Mouse (Mus musculus) forebrain, embryonic 15.5 days (tissue): ENCODE results near the gene Fbxl17. TPM values are rescaled to one million over a fixed set of nuclear protein-coding genes. Genes with fewer than 3 reads are reported as not detected.

ENCODE experiments used
- ATAC-seq: fragments of 200-750 bp; cut with Nextera tagmentation; replicated peaks from 2 replicates; pipeline ENCODE4 v1.8.0; 2017; ENCODE audit warnings: mild to moderate bottlenecking, moderate TSS enrichment, moderate library complexity
- H3K27ac ChIP-seq: fragments of 300-500 bp; sonication (generic); replicated peaks from 2 replicates; pipeline ENCODE4 v1.5.1; 2015; ENCODE audit warnings: mild to moderate bottlenecking, inconsistent platforms
- H3K27me3 ChIP-seq: fragments of 300-500 bp; sonication (generic); 2 replicates; pipeline ENCODE4 v1.6.1; 2015; ENCODE audit warnings: inconsistent platforms
- H3K36me3 ChIP-seq: fragments of 300-500 bp; sonication (generic); 2 replicates; pipeline ENCODE4 v1.6.1; 2015; ENCODE audit warnings: mild to moderate bottlenecking, inconsistent platforms
- H3K4me1 ChIP-seq: fragments of 300-500 bp; sonication (generic); 2 replicates; pipeline ENCODE4 v1.6.1; 2015; ENCODE audit warnings: inconsistent platforms
- H3K4me2 ChIP-seq: fragments of 300-500 bp; sonication (generic); replicated peaks from 2 replicates; pipeline ENCODE4 v1.6.1; 2015; ENCODE audit warnings: mild to moderate bottlenecking, inconsistent platforms
- H3K4me3 ChIP-seq: fragments of 300-500 bp; sonication (generic); 2 replicates; pipeline ENCODE4 v1.5.1; 2015; ENCODE audit warnings: mild to moderate bottlenecking, inconsistent platforms
- H3K9ac ChIP-seq: fragments of 300-500 bp; sonication (generic); replicated peaks from 2 replicates; pipeline ENCODE4 v1.6.1; 2015; ENCODE audit warnings: mild to moderate bottlenecking, inconsistent platforms
- H3K9me3 ChIP-seq: fragments of 300-500 bp; sonication (generic); 2 replicates; pipeline ENCODE4 v1.6.1; 2016; ENCODE audit warnings: inconsistent platforms
- WGBS: fragments of 180-500 bp; shearing (Covaris S2); methylation state at CpG from one replicate; pipeline ENCODE4 v1.1.7; 2015; ENCODE audit warnings: mixed read lengths; 5-methylcytosine and 5-hydroxymethylcytosine counted together
- polyA plus RNA-seq: library from polyadenylated mRNA; unstranded; fragments of >200 nt; fragmentation: Nextera tagmentation; extraction: Ambion mirVana; gene quantifications from 2 replicates; pipeline ENCODE4 v1.2.1, GENCODE M21; 2015

Fbxl17 gene
- polyA plus RNA-seq, 1 experiment from 2014 or later, result 8.7 TPM

DNA sequence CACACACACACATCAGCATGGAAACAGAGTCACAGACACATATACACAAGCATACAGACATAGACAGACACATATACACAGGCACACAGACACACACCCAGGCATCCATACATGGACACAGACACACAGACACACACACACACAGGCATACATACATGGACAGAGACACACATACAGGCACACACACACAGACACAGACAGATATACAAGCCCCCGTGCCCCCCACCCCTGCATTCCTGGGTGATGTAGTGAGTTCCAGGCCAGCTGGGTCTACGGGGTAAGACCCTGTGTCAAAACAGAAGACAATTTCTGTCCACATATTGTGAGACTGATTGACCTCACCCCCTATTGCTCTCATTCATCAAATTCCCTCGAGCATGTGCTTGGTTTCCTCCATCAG is 332.6 kb downstream of the Fbxl17 start:
- no peak overlapping the region for H3K9ac ChIP-seq
- no peak for ATAC-seq
- H3K36me3 ChIP-seq, result no peaks in the 10 kb centered on the region
- H3K27me3 ChIP-seq, result 0 out of 2 replicates have a peak, but pooled peaks cover 3% of the 10 kb centered on the region
- H3K4me3 ChIP-seq, result no peak overlapping the region
- WGBS, result 62% methylated on average over 3 of the region's 3 CpGs
- no peak overlapping the region for H3K27ac ChIP-seq
- peaks cover 13% of the 10 kb centered on the region for H3K4me1 ChIP-seq
- H3K4me2 ChIP-seq, result no peak overlapping the region
- H3K9me3 ChIP-seq, result no peaks in the 10 kb centered on the region

DNA sequence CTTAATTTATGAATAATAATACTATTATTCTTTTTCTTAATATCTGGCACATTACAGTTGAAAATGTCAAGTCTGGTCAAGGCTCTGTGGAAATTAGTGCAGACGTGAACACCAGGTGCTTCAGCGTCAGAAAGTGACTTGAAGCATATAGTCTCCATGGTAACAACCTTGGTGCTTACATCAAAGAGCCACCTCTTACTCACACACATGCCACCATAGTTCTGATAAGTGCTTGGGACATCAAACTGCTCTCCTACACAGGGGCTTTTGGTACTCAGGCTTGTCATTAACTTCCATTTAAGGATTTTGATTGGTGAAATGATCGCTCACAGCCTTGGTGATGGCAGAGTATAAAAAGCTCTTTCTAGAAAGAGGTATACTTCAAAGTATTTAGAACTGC is 333.1 kb downstream of the Fbxl17 start:
- H3K9ac ChIP-seq, result no peak overlapping the region
- H3K27me3 ChIP-seq, result 0 out of 2 replicates have a peak, but pooled peaks cover 3% of the 10 kb centered on the region
- H3K4me2 ChIP-seq, result no peak overlapping the region
- H3K4me1 ChIP-seq, result peaks cover 13% of the 10 kb centered on the region
- H3K4me3 ChIP-seq, result no peak overlapping the region
- 71% methylated on average over 3 of the region's 3 CpGs for WGBS
- no peaks in the 10 kb centered on the region for H3K9me3 ChIP-seq
- H3K27ac ChIP-seq, result no peak overlapping the region
- H3K36me3 ChIP-seq, result no peaks in the 10 kb centered on the region
- no peak; the same call in 1 of the 2 replicates for ATAC-seq

DNA sequence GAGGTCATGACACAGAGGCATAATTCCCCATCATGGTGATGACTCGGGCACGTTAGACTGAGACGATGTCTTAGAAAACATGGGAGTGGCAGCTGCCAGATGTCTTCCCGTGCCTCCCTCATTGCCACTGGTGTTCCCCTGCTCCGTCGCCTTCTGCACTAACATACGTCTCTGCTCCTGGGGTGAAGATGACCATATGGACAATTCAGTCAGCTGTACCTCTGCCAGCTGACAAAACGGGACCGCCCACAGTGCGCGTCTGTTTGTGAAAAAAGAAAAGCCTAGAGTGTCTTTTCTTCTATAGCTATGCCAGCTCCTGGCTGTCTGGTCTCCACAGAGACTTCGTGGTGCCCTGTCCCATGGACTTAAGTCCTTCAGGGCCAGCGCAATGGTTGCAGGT is 334.0 kb downstream of the Fbxl17 start:
- ATAC-seq, result no peak
- H3K4me2 ChIP-seq, result no peak overlapping the region
- 78% methylated on average over 13 of the region's 13 CpGs for WGBS
- H3K36me3 ChIP-seq, result no peaks in the 10 kb centered on the region
- H3K9me3 ChIP-seq, result no peaks in the 10 kb centered on the region
- H3K4me1 ChIP-seq, result peaks cover 9% of the 10 kb centered on the region
- no peak overlapping the region for H3K9ac ChIP-seq
- no peak overlapping the region for H3K27ac ChIP-seq
- H3K4me3 ChIP-seq, result no peak overlapping the region
- 0 out of 2 replicates have a peak, but pooled peaks cover 3% of the 10 kb centered on the region for H3K27me3 ChIP-seq

DNA sequence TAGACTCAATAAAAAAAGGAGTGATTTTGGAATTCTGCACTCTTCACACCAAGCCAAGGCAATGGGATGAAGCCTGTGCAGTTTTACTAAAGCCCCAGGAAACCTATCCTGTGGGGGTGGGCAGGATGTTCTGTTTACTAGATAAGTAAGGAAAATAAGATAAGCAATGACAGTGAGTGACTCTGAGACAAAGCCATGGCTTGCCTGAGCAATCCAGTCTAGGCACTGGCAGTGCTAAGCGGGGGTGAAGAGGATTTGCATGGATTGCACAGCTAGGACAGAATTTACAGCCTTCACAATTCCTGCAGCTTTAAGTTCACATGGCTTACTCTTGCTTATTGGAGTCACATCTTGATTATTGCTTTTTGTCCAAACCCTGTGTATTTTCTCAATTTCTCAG is 335.5 kb downstream of the Fbxl17 start:
- Histone ChIP-seq H3K27me3 (0 out of 2 replicates have a peak, but pooled peaks cover 3% of the 10 kb centered on the region), H3K9ac (no peak overlapping the region), H3K36me3 (no peaks in the 10 kb centered on the region), H3K27ac (no peak overlapping the region), H3K4me1 (peaks cover 11% of the 10 kb centered on the region), H3K4me2 (no peak overlapping the region), H3K4me3 (no peak overlapping the region), H3K9me3 (no peaks in the 10 kb centered on the region)
- no peak for ATAC-seq
- WGBS, result 90% methylated on average over 1 of the region's 1 CpGs

DNA sequence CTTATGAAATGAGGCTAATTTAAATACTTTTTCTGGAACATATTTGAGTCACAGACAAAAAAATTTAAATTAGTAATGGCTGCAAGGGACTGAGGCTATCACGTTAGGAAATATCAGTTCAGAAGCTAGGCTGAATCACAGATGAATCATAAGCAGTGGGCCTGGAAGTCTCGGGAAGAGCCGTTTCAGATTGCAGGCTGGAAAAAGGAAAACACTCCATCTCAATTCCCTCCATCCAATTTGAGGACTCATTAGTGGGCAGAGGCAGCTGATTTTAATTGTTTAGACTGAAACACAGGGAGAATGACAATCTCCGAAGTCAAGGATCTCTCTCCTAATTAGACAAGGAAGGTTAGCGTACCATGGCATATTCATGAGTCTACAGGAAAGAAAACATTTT is 337.9 kb downstream of the Fbxl17 start:
- H3K9me3 ChIP-seq, result no peaks in the 10 kb centered on the region
- no peak overlapping the region for H3K9ac ChIP-seq
- 18% methylated on average over 5 of the region's 5 CpGs for WGBS
- H3K4me3 ChIP-seq, result no peak overlapping the region
- no peak overlapping the region for H3K4me2 ChIP-seq
- no peaks in the 10 kb centered on the region for H3K36me3 ChIP-seq
- 0 out of 2 replicates have a peak, but pooled peaks cover 3% of the 10 kb centered on the region for H3K27me3 ChIP-seq
- peaks cover 11% of the 10 kb centered on the region for H3K4me1 ChIP-seq
- no peak for ATAC-seq
- H3K27ac ChIP-seq, result no peak overlapping the region

DNA sequence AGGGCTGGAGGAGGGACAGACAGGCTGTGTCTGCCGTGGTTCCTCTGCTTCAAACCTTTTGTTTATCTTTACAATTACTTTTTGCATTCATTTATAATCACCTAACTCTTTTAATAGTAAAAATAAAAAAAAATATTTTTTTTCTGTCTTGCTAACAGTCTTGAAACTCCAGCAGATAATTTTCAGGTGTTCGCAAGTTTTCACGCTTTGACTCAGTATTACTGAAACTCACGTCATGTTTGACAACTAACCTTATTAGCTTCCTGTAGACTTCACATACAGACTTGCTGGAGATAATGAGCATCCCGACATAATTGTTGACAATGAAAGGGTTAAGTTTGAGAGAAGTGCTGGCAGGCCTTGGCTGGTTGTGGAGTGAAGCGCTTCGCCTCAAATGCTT is 340.6 kb downstream of the Fbxl17 start:
- Histone ChIP-seq H3K4me2 (no peak overlapping the region), H3K36me3 (no peaks in the 10 kb centered on the region), H3K9ac (no peak overlapping the region), H3K4me1 (peaks cover 11% of the 10 kb centered on the region), H3K9me3 (no peaks in the 10 kb centered on the region), H3K27ac (no peak overlapping the region), H3K27me3 (0 out of 2 replicates have a peak, but pooled peaks cover under 1% of the 10 kb centered on the region), H3K4me3 (no peak overlapping the region)
- ATAC-seq, result no peak
- WGBS, result 47% methylated on average over 7 of the region's 7 CpGs

DNA sequence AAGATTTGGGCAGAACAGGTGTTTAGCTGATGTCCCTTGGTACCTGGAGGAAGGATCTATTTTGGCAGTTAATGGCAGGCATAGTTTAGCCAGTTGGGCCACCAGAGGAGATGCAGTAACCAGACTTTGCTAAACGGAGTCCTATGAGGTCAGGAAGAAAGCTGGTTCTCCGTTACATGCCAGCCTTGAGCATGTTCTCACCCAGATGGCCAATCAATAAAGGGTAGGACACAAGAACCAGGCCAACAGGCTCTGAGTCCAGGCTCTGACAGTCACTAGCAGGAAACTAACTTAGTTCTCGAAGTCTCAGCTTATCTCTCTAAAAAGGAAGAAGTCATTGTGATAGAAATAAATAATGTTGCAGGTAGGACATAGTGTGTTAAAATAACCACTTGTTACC is 341.4 kb downstream of the Fbxl17 start:
- ATAC-seq, result no peak
- no peaks in the 10 kb centered on the region for H3K27me3 ChIP-seq
- 86% methylated on average over 3 of the region's 3 CpGs for WGBS
- no peaks in the 10 kb centered on the region for H3K9me3 ChIP-seq
- no peak overlapping the region for H3K4me3 ChIP-seq
- H3K4me2 ChIP-seq, result no peak overlapping the region
- no peak overlapping the region for H3K9ac ChIP-seq
- H3K4me1 ChIP-seq, result peaks cover 11% of the 10 kb centered on the region
- no peaks in the 10 kb centered on the region for H3K36me3 ChIP-seq
- H3K27ac ChIP-seq, result no peak overlapping the region

DNA sequence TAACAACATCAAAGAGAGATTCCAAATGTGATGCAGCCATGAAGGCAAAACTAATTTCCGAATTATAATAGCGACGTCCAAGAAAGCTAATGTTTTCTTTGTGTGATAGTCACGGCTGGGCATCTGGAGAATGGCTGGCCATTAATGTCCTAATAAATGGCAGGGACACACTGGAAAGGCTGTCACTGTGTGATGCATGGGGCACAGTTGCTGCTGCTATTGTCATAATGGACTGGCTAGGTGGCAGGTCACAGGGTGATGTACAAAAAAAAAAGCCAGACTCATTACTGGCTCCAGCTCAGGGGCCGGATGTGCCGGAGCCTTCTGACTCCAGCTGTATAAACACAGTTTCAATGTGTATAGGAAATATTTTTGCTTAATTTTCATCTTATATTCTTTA is 341.9 kb downstream of the Fbxl17 start:
- peaks cover 11% of the 10 kb centered on the region for H3K4me1 ChIP-seq
- no peak overlapping the region for H3K27ac ChIP-seq
- H3K9ac ChIP-seq, result no peak overlapping the region
- H3K4me3 ChIP-seq, result no peak overlapping the region
- 40% methylated on average over 6 of the region's 6 CpGs for WGBS
- no peaks in the 10 kb centered on the region for H3K36me3 ChIP-seq
- no peak overlapping the region for H3K4me2 ChIP-seq
- no peaks in the 10 kb centered on the region for H3K9me3 ChIP-seq
- H3K27me3 ChIP-seq, result no peaks in the 10 kb centered on the region
- ATAC-seq, result 0 out of 2 replicates have a peak, but pooled peaks have one; percentile 38

DNA sequence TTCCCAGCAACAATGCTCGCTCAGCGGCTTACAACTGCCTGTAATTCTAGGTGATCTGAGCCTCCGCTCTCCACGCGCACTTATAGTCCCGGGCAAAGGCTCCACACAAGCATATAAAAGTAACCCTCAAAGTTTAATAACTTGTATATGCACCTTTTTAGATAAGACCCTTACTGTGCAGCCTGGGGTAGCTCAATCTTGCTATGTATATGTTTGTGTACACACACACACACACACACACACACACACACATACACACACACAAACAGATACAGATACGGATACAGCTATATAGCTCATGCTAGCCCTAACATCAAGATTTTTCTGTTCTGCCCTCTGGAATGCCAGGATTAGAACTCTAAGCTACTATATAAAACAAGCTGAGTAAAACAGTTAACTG is 342.8 kb downstream of the Fbxl17 start:
- Histone ChIP-seq H3K36me3 (no peaks in the 10 kb centered on the region), H3K9me3 (no peaks in the 10 kb centered on the region), H3K4me2 (no peak overlapping the region), H3K4me1 (peaks cover 8% of the 10 kb centered on the region), H3K9ac (no peak overlapping the region), H3K4me3 (no peak overlapping the region), H3K27ac (no peak overlapping the region), H3K27me3 (no peaks in the 10 kb centered on the region)
- WGBS, result 95% methylated on average over 7 of the region's 7 CpGs
- no peak for ATAC-seq

DNA sequence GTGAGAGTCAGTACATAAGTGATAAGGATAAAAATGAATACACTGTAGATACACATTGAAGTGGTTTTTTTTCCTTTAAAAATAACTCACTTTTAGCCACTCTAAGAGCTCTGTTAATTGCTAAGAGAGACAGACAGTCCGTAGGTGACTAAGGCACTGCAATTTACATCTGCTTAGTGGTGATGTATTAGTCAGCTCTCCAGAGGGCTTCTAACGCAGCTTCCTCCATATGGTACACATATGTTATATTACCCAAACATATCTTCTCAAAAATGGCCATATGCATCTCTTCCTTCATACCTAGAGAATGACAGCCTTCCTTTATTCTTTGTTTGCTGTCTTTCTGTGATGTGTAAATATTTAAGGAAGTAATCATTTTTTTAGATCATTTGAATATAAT is 353.3 kb downstream of the Fbxl17 start:
- Histone ChIP-seq H3K4me2 (no peak overlapping the region), H3K27me3 (no peaks in the 10 kb centered on the region), H3K4me3 (no peak overlapping the region), H3K9me3 (no peaks in the 10 kb centered on the region), H3K36me3 (no peaks in the 10 kb centered on the region), H3K27ac (peak overlapping the region; percentile 70), H3K4me1 (peaks cover 30% of the 10 kb centered on the region), H3K9ac (no peak overlapping the region)
- 26% methylated on average over 2 of the region's 2 CpGs for WGBS
- ATAC-seq, result 0 out of 2 replicates have a peak, but pooled peaks have one; percentile 23

DNA sequence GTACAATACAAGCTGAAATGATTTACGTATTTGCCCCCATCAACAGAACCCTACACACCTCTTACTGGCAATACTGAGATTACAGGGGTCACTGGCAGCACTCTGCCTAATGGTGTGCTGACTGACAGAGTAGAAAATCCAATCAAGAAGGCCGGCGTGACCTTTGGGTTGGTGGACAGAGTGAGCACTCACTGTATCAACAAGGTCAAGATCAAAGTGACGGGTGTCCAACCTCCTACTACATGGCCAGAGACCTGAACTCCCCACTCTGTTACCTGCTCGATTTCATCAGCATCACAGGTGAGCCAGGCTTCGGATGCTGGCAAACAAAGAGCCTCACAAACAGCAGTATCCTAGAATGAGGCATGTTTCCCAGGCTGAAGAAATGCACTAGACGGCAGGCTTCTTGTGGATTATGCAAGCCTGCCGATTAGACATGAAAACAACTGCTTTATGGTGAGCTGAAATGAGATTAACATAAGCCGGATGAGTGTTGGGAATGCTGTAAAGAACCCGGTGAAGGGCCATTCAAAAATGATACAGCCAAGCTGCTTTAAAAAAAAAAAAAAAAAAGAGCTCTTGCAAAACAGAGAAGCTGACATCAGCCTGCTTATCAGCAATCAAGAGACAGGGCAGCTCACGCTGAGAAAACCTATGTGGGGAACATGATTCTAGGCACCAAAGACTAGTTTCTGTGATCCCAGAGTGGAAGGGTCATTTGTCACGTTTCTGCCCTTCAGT is 353.9 kb downstream of the Fbxl17 start:
- Histone ChIP-seq H3K36me3 (no peaks in the 10 kb centered on the region), H3K4me1 (peaks cover 30% of the 10 kb centered on the region), H3K4me3 (no peak overlapping the region), H3K27ac (peak overlapping the region; percentile 70), H3K4me2 (peak overlapping the region; percentile 5; the same call in 1 of the 2 replicates), H3K9ac (no peak overlapping the region), H3K27me3 (no peaks in the 10 kb centered on the region), H3K9me3 (no peaks in the 10 kb centered on the region)
- ATAC-seq, result peak; percentile 36
- WGBS, result 10% methylated on average over 12 of the region's 12 CpGs

DNA sequence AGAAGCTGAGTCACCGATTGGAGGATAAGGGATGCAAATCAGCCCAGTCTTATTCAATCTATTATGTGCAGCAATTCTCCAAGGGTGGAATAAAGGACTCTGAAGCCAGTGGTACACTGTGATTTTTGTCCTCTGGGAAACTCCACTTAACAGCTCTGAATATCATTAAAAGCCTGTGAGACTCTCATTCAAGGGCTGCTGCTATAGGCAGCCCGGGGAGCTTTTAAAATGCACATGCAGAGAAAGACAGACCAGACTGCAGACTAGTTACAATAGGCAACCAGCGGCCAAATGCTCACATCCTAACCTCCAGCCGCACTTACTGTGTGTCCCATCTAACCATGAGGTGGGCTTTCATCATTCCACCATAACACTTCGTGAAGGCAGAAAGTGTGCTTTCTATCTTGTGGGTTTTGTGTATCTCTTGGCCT is 354.5 kb downstream of the Fbxl17 start:
- 5% methylated on average over 5 of the region's 5 CpGs for WGBS

More for the DNA sequence above, 354.5 kb downstream of the Fbxl17 start:
- Histone ChIP-seq H3K27me3 (no peaks in the 10 kb centered on the region), H3K4me1 (peaks cover 30% of the 10 kb centered on the region), H3K4me3 (no peak overlapping the region), H3K36me3 (no peaks in the 10 kb centered on the region), H3K27ac (peak overlapping the region; percentile 70), H3K9ac (no peak overlapping the region), H3K4me2 (peak overlapping the region; percentile 5; the same call in 1 of the 2 replicates), H3K9me3 (no peaks in the 10 kb centered on the region)
- ATAC-seq, result peak; percentile 87
